Mouse (Mus musculus) embryonic facial prominence, embryonic 13.5 days (tissue): ENCODE data around the gene Ubash3b. TPM values are rescaled to one million over a fixed set of nuclear protein-coding genes. Genes with fewer than 3 reads are reported as not detected.
A peak's percentile ranks its signal among the peaks of the same experiment; 100 is the strongest.

ENCODE experiments used
- ATAC-seq: fragments of 200-750 bp; cut with Nextera tagmentation; 2 replicates; pipeline ENCODE4 v1.8.0; 2017; ENCODE audit warnings: low read depth; ENCODE audit not compliant: insufficient number of reproducible peaks, insufficient read depth, low FRiP score, low TSS enrichment
- H3K27ac ChIP-seq: fragments of 300-500 bp; sonication (generic); 2 replicates; pipeline ENCODE4 v1.5.1; 2015; ENCODE audit warnings: moderate library complexity, mild to moderate bottlenecking, inconsistent platforms
- H3K27me3 ChIP-seq: fragments of 300-500 bp; sonication (generic); 2 replicates; pipeline ENCODE4 v1.6.1; 2015; ENCODE audit warnings: mild to moderate bottlenecking, inconsistent platforms
- H3K36me3 ChIP-seq: fragments of 300-500 bp; sonication (generic); 2 replicates; pipeline ENCODE4 v1.6.1; 2015; ENCODE audit warnings: mild to moderate bottlenecking, inconsistent platforms
- H3K4me1 ChIP-seq: fragments of 300-500 bp; sonication (generic); 2 replicates; pipeline ENCODE4 v1.6.1; 2015; ENCODE audit warnings: inconsistent platforms
- H3K4me2 ChIP-seq: fragments of 300-500 bp; sonication (generic); 2 replicates; pipeline ENCODE4 v1.6.1; 2015; ENCODE audit warnings: moderate library complexity, mild to moderate bottlenecking, inconsistent platforms
- H3K4me3 ChIP-seq: fragments of 300-500 bp; sonication (generic); 2 replicates; pipeline ENCODE4 v1.5.1; 2015; ENCODE audit warnings: mild to moderate bottlenecking, inconsistent platforms
- H3K9ac ChIP-seq: fragments of 300-500 bp; sonication (generic); 2 replicates; pipeline ENCODE4 v1.6.1; 2015; ENCODE audit warnings: mild to moderate bottlenecking, inconsistent platforms
- H3K9me3 ChIP-seq: fragments of 300-500 bp; sonication (generic); 2 replicates; pipeline ENCODE4 v1.6.1; 2016; ENCODE audit warnings: inconsistent platforms
- WGBS: fragments of 180-500 bp; shearing (Covaris S2); methylation state at CpG from one replicate; pipeline ENCODE4 v1.1.7; 2015; ENCODE audit warnings: mixed read lengths; 5-methylcytosine and 5-hydroxymethylcytosine counted together
- polyA plus RNA-seq: library from polyadenylated mRNA; unstranded; fragments of >200 nt; fragmentation: Nextera tagmentation; extraction: Ambion mirVana; gene quantifications from 2 replicates; pipeline ENCODE4 v1.2.1, GENCODE M21; 2015

The Ubash3b gene
- polyA plus RNA-seq, 1 experiment from 2014 or later, result 7.8 TPM

DNA sequence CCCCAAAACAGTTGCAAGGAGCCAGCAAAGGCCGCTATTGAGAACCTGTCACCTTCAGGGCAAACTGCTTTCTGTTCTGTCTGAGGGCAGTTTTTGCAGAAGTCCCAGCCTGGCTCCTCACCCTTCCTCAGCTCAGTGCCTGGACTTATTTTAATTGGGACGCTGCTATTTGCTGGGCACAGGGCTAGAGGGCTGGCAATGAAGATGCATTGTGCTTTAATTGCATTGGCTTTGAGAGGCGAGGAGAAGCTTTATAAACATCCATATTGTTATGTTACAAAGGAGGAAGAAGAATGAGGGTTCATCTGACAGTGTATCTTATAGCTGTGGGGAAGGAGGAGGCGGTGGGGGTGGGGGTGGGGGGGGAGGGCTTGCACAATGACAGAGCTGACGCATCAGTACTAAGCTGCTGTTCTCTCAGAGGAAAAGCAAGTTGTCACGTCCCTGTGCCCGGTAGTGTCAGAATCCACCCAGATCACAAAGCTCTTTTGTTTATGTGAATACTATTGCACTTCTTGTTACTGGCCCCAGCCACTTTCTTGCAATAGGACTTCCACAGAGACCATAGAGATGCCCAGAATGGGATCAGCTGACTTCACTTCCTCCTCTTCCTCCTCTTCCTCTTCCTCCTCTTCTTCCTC lies 841 bp downstream of the Ubash3b start:
- no peak overlapping the region for H3K4me3 ChIP-seq
- no peaks in the 10 kb centered on the region for H3K9me3 ChIP-seq
- H3K27ac ChIP-seq, result no peak overlapping the region
- 38% methylated on average over 7 of the region's 7 CpGs for WGBS
- no peak overlapping the region for H3K4me2 ChIP-seq
- peaks cover 17% of the 10 kb centered on the region for H3K27me3 ChIP-seq
- H3K36me3 ChIP-seq, result no peaks in the 10 kb centered on the region
- ATAC-seq, result no peak
- H3K9ac ChIP-seq, result no peak overlapping the region
- H3K4me1 ChIP-seq, result peaks cover 21% of the 10 kb centered on the region

DNA sequence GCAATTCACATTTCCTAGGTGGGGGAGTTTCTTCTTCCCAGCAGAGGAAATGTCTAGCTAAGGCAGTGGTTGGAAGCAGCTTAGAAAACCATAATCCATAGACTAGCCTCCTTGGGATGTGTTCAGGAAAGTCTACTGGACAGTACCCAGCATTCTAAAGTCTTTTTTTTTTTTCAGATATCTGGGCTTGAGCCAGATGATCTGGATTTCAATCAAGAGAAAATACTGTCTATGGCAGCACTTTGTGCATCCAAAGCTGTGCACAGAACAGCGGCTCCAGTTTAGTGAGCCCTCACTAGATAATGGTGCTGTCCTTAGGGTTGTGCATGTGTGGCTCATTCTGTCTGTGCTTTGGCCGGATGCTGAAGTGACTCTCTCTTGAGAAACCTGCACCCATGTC lies 2.3 kb downstream of the Ubash3b start:
- Histone ChIP-seq H3K27ac (no peak overlapping the region), H3K4me1 (peaks cover 21% of the 10 kb centered on the region), H3K9me3 (no peaks in the 10 kb centered on the region), H3K27me3 (peaks cover 22% of the 10 kb centered on the region), H3K4me3 (no peak overlapping the region), H3K4me2 (no peak overlapping the region), H3K9ac (no peak overlapping the region), H3K36me3 (no peaks in the 10 kb centered on the region)
- 81% methylated on average over 2 of the region's 2 CpGs for WGBS
- ATAC-seq, result no peak

DNA sequence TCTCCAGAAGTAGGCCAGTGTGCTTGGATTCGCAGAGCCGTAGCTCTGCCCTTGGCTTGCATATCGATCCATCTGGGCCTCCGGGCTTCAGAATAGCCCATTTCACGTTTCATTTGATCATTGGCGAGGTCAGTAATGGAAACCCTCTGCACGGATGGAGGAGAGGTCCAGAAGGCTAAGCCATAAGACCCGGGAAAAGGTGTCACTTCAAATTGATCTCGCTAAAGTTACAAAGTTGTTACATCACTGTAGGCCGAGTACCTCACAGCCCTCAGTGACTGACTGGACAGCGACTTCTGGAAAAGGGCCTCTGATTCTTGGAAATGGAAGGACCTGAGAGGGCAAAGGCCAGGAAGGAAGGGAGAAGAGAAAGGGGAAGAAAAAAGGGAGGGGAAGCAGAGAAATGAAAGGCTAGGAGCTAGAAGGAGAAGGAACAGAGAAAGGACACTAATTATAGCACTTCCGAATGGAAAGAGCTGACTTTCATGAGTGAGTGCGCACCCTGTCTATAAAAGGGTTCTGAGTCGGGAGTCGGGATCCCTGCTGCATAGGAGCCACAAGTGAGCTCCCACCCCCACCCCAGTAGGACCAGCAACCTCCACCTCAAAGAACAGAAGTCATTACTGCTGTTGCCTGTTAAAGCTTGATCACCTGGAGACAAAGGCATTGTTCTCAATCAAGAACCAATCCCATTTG lies 3.5 kb downstream of the Ubash3b start:
- Histone ChIP-seq H3K9ac (peak overlapping the region; percentile 82), H3K4me3 (peak overlapping the region; percentile 82), H3K36me3 (no peaks in the 10 kb centered on the region), H3K27me3 (peaks cover 22% of the 10 kb centered on the region), H3K4me1 (peaks cover 26% of the 10 kb centered on the region), H3K9me3 (no peaks in the 10 kb centered on the region), H3K4me2 (peak overlapping the region; percentile 93), H3K27ac (peak overlapping the region; percentile 75; the same call in 1 of the 2 replicates)
- 18% methylated on average over 15 of the region's 15 CpGs for WGBS
- ATAC-seq, result no peak

- H3K27me3 ChIP-seq, result peaks cover 22% of the 10 kb centered on the region
- H3K4me2 ChIP-seq, result peak overlapping the region; percentile 93
- H3K36me3 ChIP-seq, result no peaks in the 10 kb centered on the region
- peak overlapping the region; percentile 82 for H3K9ac ChIP-seq
- H3K4me3 ChIP-seq, result peak overlapping the region; percentile 82
- H3K9me3 ChIP-seq, result no peaks in the 10 kb centered on the region
- WGBS, result under 1% methylated on average over 81 of the region's 82 CpGs
- peaks cover 31% of the 10 kb centered on the region for H3K4me1 ChIP-seq
- peak; percentile 76 for ATAC-seq
- H3K27ac ChIP-seq, result peak overlapping the region; percentile 75
These were observed 4.3 kb downstream of the Ubash3b start for GRCm38 (mm10) chr9:41157020-41157871.

- Histone ChIP-seq H3K4me1 (peaks cover 31% of the 10 kb centered on the region), H3K4me2 (peak overlapping the region; percentile 93), H3K36me3 (no peaks in the 10 kb centered on the region), H3K27me3 (peaks cover 22% of the 10 kb centered on the region), H3K9me3 (no peaks in the 10 kb centered on the region), H3K4me3 (peak overlapping the region; percentile 82), H3K9ac (peak overlapping the region; percentile 82), H3K27ac (no peak overlapping the region)
- WGBS, result 2% methylated on average over 20 of the region's 20 CpGs
- ATAC-seq, result no peak
These were observed 4.8 kb downstream of the Ubash3b start for GRCm38 (mm10) chr9:41156720-41157019.

GRCm38 (mm10) chr9:41156006-41156719 lies 5.3 kb downstream of the Ubash3b start:
- Histone ChIP-seq H3K9me3 (no peaks in the 10 kb centered on the region), H3K36me3 (no peaks in the 10 kb centered on the region), H3K4me1 (peaks cover 35% of the 10 kb centered on the region), H3K27me3 (peaks cover 22% of the 10 kb centered on the region), H3K4me3 (peak overlapping the region; percentile 82), H3K4me2 (peak overlapping the region; percentile 93), H3K9ac (peak overlapping the region; percentile 82), H3K27ac (no peak overlapping the region)
- ATAC-seq, result no peak
- WGBS, result 18% methylated on average over 20 of the region's 20 CpGs

DNA sequence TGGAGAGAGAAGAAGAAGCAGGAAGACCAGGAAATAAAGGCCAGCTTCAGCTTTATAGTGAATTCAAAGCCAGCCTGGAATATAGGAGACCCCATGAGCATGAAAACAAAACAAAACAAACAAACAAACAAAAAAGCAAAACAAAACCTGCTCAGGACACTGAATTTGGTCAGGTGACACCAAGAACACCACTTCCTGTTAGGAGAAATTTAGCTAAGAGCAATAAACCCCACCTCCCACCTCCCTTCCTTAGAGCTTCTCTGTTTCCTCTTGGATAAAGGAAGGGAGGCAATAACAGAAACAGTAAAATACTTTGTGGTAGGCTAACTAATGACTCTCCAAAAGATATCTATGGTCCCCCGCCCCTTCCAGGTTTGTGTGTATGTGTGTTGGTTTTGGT lies 7.5 kb downstream of the Ubash3b start:
- ATAC-seq, result no peak
- Histone ChIP-seq H3K9ac (no peak overlapping the region), H3K4me1 (peaks cover 35% of the 10 kb centered on the region), H3K9me3 (no peaks in the 10 kb centered on the region), H3K4me3 (no peak overlapping the region), H3K27me3 (peaks cover 22% of the 10 kb centered on the region), H3K4me2 (no peak overlapping the region), H3K36me3 (no peaks in the 10 kb centered on the region), H3K27ac (no peak overlapping the region)
- WGBS, result 81% methylated on average over 1 of the region's 1 CpGs

- Histone ChIP-seq H3K9ac (no peak overlapping the region), H3K4me2 (no peak overlapping the region), H3K27ac (no peak overlapping the region), H3K4me1 (peaks cover 33% of the 10 kb centered on the region), H3K4me3 (no peak overlapping the region), H3K36me3 (no peaks in the 10 kb centered on the region), H3K27me3 (peaks cover 25% of the 10 kb centered on the region), H3K9me3 (no peaks in the 10 kb centered on the region)
- no peak for ATAC-seq
- 15% methylated on average over 5 of the region's 5 CpGs for WGBS
These were observed 8.4 kb downstream of the Ubash3b start for GRCm38 (mm10) chr9:41153050-41153449.

DNA sequence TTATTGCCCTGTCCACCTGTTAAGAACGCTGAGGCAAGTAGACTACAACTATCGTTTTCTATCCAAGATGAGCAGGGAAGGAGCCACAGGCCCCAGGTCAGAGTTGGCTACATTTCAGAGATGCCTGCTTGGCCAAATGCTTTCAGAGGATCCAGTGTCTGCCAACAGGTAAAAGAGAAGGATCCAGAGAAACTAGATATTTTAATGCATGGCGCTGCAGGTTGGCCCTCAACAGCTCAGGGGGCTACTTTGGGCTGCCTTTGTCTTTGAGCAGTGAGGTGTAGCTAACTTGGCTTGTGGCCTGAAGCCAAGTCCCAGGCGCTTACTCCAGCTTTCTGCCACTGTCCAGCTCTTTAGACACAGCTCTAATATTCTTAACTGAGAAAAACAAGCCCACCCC lies 10.0 kb downstream of the Ubash3b start:
- H3K9ac ChIP-seq, result no peak overlapping the region
- WGBS, result 76% methylated on average over 4 of the region's 4 CpGs
- no peak overlapping the region for H3K4me2 ChIP-seq
- no peak overlapping the region for H3K27ac ChIP-seq
- peaks cover 29% of the 10 kb centered on the region for H3K4me1 ChIP-seq
- H3K27me3 ChIP-seq, result peaks cover 19% of the 10 kb centered on the region
- no peak for ATAC-seq
- H3K36me3 ChIP-seq, result no peaks in the 10 kb centered on the region
- H3K4me3 ChIP-seq, result no peak overlapping the region
- no peaks in the 10 kb centered on the region for H3K9me3 ChIP-seq

GRCm38 (mm10) chr9:41149896-41150295 lies 11.6 kb downstream of the Ubash3b start:
- no peaks in the 10 kb centered on the region for H3K36me3 ChIP-seq
- no peak for ATAC-seq
- H3K4me3 ChIP-seq, result no peak overlapping the region
- no peaks in the 10 kb centered on the region for H3K9me3 ChIP-seq
- H3K9ac ChIP-seq, result no peak overlapping the region
- 51% methylated on average over 2 of the region's 2 CpGs for WGBS
- H3K27me3 ChIP-seq, result 0 out of 2 replicates have a peak, but pooled peaks cover 6% of the 10 kb centered on the region
- peaks cover 21% of the 10 kb centered on the region for H3K4me1 ChIP-seq
- no peak overlapping the region for H3K27ac ChIP-seq
- no peak overlapping the region for H3K4me2 ChIP-seq

DNA sequence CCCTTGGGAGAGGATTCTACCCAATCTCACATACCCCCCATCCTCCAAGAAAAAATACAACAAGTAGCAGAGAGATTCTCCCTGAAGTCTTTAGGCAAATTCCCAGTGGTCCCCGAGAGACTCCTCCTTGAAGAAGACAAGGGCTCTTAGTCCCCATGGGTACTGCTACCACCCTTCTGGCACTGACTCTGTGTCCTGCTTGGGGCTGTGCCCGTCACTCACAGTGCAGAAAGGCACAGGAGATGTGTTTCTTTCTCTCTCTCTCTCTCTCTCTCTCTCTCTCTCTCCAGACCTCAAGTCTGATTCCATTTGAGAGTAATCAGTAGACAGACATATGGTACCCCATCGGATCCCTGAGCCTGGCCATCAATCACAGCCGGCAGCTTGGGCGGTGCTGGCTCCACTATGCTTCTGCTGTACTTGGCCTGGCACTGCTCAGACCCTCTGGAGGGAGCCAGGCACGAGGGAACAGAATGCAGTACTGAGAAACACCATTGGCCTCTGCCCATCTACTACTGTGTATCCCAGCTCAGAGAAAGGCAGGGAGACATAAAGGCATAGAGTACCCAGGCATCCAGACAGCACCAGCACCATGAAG lies 12.3 kb downstream of the Ubash3b start:
- no peak for ATAC-seq
- peaks cover 21% of the 10 kb centered on the region for H3K4me1 ChIP-seq
- no peak overlapping the region for H3K4me3 ChIP-seq
- no peak overlapping the region for H3K27ac ChIP-seq
- no peak overlapping the region for H3K9ac ChIP-seq
- H3K36me3 ChIP-seq, result no peaks in the 10 kb centered on the region
- no peaks in the 10 kb centered on the region for H3K9me3 ChIP-seq
- H3K4me2 ChIP-seq, result no peak overlapping the region
- H3K27me3 ChIP-seq, result 0 out of 2 replicates have a peak, but pooled peaks cover 6% of the 10 kb centered on the region
- WGBS, result 67% methylated on average over 6 of the region's 6 CpGs
